Mouse (Mus musculus): ENCODE measurements at regions not wholly inside any gene's neighbourhood (a gene's known extent, or its start where the extent isn't known, plus 50 kb on each side); places are given as distances from the start of the nearest gene placed in this dataset.
A peak's percentile ranks its signal among the peaks of the same experiment; 100 is the strongest.
"Not testable (repeated sequence)": the region's sequence is repeated elsewhere in the genome, so short reads cannot be mapped to it uniquely, and the experiment has no call there.

DNA sequence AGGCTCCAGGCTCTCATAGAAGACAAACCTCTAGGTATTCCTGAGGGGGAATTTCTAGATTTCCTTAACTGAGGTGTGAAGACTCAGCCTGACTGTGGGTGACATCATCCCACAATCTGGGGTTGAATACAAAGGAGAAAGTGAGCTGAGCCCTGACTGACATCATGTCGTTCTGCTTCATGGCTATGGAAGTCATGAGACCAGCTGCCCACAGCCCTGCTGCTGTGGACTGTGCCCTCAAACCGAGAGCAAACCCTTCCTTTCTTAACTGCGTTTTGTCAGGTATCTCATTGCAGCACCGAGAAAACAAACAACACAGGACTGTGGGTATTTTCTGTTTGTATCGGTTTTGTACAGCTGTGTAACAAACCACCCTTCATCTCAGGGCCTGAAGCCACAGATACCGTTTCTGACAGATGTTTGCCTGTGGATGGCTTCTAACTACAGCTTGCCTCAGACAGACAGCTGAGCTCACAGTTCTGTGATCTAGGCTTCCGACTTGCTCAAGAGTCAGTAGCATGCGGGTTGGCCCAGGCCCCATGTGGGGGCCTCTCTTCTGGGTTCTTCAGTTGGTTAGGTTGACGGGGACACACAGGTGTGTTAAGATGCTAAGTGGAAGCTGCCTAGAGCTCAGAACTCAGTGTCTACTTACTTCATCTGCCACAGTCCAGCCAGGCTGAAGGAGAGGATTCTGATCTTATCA, 150.9 kb downstream of the Tpra1 start:
- DNase-seq (ENCODE audit: low spot score in 2 of 2) = no peak

DNA sequence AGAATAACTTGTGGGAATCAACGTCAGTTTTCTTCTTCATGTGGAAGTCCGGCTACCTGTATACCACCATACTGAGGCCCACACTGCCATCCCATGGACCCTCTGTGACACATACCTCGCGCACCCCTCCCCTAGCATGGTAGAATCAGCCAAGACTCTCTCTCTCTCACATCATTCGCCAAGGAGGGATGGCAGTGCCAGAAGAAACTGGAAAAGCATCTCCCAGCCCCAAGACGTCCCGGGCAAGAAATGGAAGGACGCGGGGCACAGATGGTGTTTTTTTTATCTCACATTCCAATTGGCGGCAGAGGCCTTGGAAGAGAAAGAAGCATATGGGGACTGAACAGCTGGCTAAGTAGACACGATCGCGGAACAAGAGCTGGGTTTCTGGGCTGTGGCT, 152.0 kb downstream of the Tpra1 start:
- no peak for DNase-seq (ENCODE audit: low spot score in 2 of 2)

- no peak for DNase-seq (ENCODE audit: low spot score in 2 of 2)
Observed at GRCm38 (mm10) chr6:89059431-89059975, 157.5 kb downstream of the Tpra1 start.

- DNase-seq (ENCODE audit: low spot score in 2 of 2) = no peak
Observed at GRCm38 (mm10) chr6:89064977-89065580, 163.0 kb downstream of the Tpra1 start.

- no peak for DNase-seq (ENCODE audit: low spot score in 2 of 2)
Observed at GRCm38 (mm10) chr6:89066588-89066987, 164.5 kb downstream of the Tpra1 start.

GRCm38 (mm10) chr6:89068286-89068685, 166.2 kb downstream of the Tpra1 start:
- no peak for DNase-seq (ENCODE audit: low spot score in 2 of 2)

DNA sequence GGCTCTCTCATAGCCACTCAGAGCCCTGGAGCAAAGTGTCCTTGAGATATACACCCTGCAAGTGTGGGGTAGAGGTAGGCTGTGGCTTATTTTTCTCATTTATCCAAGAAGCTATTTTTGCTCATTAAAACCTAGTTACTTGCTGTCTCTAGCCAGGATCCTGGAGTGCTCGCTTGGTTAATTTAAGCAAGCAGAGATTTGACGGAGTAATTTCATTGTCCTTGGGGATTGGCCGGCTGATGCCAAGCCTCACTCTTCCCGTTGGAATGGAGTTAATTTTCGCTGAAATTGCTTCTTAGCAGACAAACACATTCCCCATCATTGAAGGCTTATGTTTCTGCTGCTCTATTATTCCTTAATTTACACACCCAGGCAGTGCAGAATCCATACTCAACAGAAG, 167.1 kb downstream of the Tpra1 start:
- DNase-seq (ENCODE audit: low spot score in 2 of 2) = no peak

DNA sequence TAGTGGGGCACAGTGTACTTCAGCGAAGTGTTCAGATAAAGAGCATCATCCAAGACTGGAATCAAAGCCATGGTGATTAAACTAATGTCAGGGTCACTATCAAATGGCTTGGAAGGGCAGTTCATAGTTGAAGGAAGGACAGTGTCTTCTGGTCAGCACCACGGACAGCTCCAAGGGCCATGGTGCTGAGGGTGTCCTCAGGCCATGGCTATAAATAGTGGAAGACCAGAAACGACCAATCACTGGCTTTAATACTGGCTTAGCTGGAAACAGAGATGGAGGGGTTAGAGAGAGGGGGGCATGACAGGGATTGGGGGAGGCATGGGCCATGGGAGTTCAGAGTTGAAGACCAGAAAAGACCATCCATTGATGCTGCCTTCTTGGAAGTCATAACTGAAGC, 168.0 kb downstream of the Tpra1 start:
- DNase-seq (ENCODE audit: low spot score in 2 of 2) = peak in 1 of 2 experiments; percentile 12

- no peak for DNase-seq (ENCODE audit: low spot score in 2 of 2)
Observed at GRCm38 (mm10) chr6:89071766-89072165, 169.7 kb downstream of the Tpra1 start.

DNA sequence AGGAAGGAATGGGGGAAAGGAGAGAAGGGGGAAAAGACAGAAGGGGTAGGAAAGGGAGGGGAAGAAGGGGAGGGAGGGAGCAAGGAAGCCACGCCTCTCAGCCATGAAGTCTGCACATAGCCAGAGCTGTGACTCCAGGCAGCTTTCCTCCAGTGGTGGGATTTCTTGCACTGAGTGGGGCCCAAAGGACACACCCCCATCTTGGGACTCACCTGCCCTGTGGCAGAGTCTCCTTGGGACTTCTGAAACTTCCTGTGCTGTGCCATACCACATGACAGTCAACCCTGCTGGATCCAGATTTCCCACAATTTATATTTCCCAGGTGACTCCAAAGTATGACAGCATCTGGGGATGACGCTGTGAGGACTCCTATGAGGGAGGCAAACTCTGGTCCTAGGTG, 170.5 kb downstream of the Tpra1 start:
- no peak for DNase-seq (ENCODE audit: low spot score in 2 of 2)

- DNase-seq (ENCODE audit: low spot score in 2 of 2) = no peak
Observed at GRCm38 (mm10) chr6:89081624-89082300, 179.7 kb downstream of the Tpra1 start.

DNA sequence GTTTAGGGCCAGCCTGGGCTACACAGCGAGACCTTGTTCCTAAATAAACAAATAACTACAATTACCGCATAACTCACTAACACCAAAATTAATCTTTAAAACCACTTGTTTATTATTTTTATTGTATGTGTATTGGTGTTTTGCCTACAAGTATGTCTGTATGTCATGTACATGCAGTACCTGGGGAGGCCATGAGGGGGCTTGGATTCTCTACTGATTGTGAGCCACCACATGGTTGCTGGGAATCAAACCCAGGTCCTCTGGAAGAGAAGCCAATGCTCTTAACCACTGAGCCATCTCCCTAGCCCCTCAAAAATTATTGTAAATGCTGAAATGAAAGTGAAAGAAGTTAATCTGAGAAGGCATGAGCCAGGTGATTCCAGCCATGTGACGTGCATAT, 182.4 kb downstream of the Tpra1 start:
- no peak for DNase-seq (ENCODE audit: low spot score in 2 of 2)

DNA sequence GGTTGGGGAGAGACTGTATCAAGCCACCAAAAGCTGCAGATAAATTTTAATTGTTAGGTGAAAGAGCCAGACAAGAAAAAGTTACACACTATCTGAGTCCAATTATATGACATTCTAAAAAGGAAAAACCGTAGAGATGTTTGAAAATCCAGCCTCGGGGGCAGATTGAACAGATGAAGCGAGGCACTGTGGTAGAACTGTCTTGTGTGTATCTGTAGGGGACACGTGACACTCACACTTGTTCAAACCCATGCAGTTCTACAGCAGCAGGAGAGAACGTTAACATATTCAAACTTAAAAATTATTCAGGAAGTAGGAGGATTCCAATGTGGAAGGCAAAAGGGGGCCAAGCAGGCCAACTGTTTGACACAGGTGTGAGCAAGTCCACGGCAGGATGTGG, 183.1 kb downstream of the Tpra1 start:
- DNase-seq (ENCODE audit: low spot score in 2 of 2) = no peak

DNA sequence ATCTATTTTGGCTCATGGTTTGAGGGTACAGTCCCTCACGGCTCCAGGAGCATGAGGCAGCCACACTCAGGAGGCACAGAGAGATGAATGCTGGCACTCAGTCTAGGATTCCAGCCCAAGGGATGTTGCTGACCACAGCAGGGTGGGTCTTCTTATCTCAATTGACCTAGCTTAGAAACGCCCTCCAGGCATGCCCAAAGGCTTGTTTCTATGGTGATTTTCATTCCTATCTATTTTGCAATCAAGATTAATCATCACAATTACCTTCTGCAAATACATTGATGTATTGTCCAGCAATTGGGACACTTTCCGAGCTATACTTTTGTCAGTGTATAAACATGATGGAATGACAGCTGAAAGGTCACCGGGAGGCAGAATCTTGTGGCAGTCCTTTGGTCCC, 185.6 kb downstream of the Tpra1 start:
- DNase-seq (ENCODE audit: low spot score in 2 of 2) = no peak

DNA sequence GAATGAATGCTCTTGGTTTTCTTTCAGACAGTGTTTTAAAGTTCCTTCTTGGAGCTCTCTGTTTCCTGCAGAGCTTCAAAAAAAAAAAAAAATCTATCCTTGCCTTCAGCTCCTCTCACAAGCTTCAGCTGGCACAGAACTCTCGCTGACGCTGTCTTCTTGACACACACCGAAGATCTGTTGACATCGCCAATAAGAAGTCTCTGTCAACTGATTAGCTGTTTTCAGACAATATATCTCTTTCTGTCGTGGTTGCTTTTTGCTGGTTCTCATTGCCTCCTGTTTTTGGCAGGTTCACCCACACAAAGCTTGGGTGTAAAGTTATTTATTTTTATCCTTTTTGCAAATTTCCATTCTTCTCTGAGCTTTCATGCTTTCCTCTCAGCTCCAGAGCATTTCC, 188.0 kb downstream of the Tpra1 start:
- no peak for DNase-seq (ENCODE audit: low spot score in 2 of 2)

DNA sequence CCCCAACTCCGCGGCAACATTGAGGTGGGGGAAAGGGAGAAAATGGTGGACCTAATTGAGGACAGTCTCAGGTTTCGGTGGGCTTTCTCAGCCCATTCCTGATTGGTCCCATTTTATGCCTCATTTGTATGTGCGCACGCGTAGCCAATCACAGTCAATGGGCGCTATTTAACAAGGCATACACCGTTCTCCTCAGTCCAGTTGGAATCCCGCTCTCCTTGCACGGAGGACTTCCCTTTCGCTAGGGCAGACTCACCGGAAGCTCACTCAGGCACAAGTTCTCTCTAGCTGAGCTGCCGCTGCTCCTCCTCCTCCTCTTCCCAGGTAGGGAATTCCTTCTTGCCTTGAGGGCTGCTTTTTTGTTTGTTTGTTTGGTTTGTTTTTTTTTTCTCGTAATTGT, 193.9 kb downstream of the Tpra1 start:
- DNase-seq (ENCODE audit: low spot score in 2 of 2) = no peak

- no peak for DNase-seq (ENCODE audit: low spot score in 2 of 2)
Observed at GRCm38 (mm10) chr6:89097531-89097930, 195.5 kb downstream of the Tpra1 start.

DNA sequence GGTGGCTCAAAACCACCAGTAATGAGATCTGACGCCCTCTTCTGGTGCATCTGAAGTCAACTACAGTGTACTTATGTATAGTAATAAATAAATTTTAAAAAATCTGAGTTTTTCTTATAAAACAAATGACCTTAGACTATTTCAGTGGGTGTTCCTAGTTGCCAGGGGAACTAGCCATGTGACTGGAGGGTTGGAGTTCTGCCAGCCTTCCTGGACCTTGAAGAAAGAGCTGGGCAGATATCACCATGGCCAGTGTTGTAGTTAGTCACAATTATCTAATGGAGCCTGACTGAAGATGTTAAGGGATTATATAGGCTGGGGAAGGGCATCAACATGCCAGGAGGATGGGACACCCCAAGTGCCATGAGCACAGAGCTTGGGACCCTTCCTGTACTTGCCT, 217.2 kb downstream of the Tpra1 start:
- DNase-seq (ENCODE audit: low spot score in 2 of 2) = no peak

DNA sequence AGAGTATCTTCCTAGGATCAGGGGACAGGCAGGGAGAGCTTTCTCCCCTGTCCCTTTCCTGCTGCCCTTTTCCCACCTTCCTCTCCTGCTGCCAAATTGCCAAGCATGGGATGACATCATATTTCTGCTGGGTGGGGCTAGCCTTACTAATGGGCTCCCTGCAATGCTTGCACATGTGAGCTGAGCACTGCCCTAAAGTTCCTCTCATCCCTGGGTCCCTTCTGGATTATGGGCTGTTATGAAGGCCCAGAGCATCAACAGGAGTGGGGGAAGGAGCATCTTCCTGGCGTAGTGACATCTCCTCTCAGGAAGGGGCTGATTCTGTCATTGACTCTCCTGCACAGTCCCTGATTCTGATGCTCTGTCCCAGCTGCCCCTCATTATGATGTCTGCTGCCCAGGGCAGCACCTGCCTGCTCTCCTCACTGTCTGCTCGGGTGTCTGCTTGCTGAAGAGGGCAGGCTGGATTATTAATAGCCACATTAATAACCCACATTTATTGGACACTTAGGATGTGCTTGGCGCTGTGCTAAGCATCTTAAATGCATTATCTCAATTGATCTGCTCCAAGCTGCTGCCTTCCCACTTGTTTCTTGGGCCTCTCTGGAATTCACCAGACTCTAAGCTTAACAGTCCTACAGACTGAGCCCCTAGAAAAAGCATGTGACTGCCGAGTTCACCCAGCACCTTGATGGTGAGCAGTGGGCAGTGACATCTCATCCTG, 219.1 kb downstream of the Tpra1 start:
- no peak for DNase-seq (ENCODE audit: low spot score in 2 of 2)

GRCm38 (mm10) chr6:89121746-89122070, 219.7 kb downstream of the Tpra1 start:
- DNase-seq (ENCODE audit: low spot score in 2 of 2) = no peak

GRCm38 (mm10) chr6:89125916-89126315, 223.9 kb downstream of the Tpra1 start:
- DNase-seq (ENCODE audit: low spot score in 2 of 2) = no peak

GRCm38 (mm10) chr6:89128141-89128540, 226.1 kb downstream of the Tpra1 start:
- DNase-seq (ENCODE audit: low spot score in 2 of 2) = not testable (repeated sequence)

Data from heart, adult 9 months (tissue).